Mouse (Mus musculus): ENCODE measurements at regions not wholly inside any gene's neighbourhood (a gene's known extent, or its start where the extent isn't known, plus 50 kb on each side); places are given as distances from the start of the nearest gene placed in this dataset.
"Not testable (repeated sequence)": the region's sequence is repeated elsewhere in the genome, so short reads cannot be mapped to it uniquely, and the experiment has no call there.

DNA sequence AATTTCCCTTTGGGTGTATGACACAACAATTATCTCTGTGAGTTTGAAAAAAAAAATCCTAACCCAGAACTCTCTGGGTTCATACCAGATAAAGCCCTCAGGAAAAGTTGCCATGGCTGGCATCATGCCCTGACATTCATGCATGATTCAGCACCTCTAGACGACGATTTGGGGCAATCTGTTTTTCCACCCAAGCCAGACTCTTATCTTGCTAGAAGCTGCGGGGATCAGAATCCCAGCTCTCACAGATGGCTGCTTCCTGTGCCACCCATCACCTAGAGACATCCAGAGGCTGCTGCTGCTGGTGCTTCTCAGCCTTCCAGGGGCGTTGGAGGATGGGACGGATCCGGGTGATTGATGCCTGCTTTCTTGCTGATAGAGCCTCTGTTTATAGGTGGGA lies 209.2 kb downstream of the Cd47 start:
- DNase-seq (ENCODE audit: low spot score in 2 of 2): peak; percentile 36 to 67

DNA sequence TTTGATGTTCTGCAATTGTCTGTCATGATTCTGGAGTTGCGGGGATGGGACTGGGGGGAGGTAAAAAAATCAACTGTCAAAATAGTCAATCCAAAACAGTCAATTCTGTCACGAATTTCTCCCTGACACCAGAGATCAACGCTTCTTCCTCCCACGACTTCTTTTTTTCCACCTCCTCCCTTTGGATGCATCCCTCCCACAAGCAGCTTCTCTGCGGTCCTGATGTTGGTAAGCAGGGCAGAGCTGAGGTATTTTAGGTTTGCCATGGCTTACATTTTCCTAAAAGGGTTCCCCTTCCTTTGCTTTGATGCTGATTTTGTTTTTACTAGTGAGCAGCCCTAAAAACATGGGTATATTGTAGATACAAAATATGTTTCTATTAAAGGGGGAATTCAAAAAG lies 209.7 kb downstream of the Cd47 start:
- DNase-seq (ENCODE audit: low spot score in 2 of 2): no peak

DNA sequence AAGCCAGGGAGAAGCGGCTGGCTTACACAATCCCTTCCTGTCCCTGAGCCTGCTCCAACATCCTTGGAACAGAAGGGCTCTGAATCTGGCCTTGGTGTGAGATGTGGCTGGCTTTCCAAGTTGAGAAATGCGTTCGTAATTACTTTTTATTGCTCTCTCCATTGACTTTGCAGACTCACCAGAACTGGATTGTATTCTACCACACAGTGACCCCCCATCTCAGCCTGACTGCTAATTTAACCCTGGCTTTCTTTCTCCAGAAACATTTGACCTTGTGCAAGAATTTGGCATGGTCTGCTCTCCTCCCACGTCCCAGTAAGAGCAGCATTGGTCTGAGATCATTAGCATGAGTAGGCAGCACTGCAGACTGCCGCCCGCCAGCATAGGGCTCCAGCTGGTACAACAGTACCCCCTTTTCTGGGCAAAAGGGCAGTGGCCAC lies 210.2 kb downstream of the Cd47 start:
- peak in 1 of 2 experiments; percentile 31 for DNase-seq (ENCODE audit: low spot score in 2 of 2)

DNA sequence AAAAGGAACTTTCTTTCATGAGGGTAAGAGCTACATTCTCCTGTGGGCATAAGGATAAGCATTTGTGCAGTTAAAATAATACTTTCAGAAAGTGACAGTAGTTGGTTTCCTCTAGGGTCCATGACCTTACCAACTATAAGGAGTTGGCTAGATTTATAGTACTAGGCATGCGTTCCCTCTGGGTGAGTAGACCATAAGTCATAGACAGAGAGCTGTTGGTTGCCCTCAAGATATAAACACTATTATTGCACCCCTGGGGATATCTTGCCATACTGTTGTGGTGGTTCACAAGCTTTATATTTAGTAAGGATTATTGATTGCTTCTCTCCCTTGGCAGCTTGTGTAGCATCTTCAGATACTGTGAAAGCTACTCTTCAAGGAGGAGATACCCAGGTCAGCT lies 223.6 kb downstream of the Cd47 start:
- no peak for DNase-seq (ENCODE audit: low spot score in 2 of 2)

- no peak for DNase-seq (ENCODE audit: low spot score in 2 of 2)
Observed at GRCm38 (mm10) chr16:50026100-50026884, 226.0 kb downstream of the Cd47 start.

DNA sequence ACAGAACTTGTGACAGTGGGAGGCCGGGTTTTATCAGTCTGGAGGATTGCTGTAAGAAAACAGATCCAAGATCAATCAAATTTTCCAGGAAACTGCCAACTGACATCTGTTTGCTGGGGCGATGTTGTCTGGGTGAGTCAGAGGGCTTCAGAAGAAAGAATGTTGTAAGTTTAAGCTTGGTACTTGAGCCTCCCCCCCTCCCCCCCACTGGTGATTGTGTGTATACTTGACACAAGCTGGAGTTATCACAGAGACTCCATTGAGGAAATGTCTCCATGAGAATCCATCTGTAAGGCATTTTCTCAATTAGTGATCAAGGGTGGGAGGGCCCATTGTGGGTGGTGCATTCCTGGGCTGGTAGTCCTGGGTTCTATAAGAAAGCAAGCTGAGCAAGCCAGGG lies 226.9 kb downstream of the Cd47 start:
- no peak for DNase-seq (ENCODE audit: low spot score in 2 of 2)

GRCm38 (mm10) chr16:50029711-50030110 lies 229.4 kb downstream of the Cd47 start:
- no peak for DNase-seq (ENCODE audit: low spot score in 2 of 2)

- not testable (repeated sequence) for DNase-seq (ENCODE audit: low spot score in 2 of 2)
Observed at GRCm38 (mm10) chr16:50030355-50030754, 230.0 kb downstream of the Cd47 start.

- DNase-seq (ENCODE audit: low spot score in 2 of 2): no peak
Observed at GRCm38 (mm10) chr16:50030905-50031369, 230.6 kb downstream of the Cd47 start.

GRCm38 (mm10) chr16:50032798-50033197 lies 232.5 kb downstream of the Cd47 start:
- no peak for DNase-seq (ENCODE audit: low spot score in 2 of 2)

DNA sequence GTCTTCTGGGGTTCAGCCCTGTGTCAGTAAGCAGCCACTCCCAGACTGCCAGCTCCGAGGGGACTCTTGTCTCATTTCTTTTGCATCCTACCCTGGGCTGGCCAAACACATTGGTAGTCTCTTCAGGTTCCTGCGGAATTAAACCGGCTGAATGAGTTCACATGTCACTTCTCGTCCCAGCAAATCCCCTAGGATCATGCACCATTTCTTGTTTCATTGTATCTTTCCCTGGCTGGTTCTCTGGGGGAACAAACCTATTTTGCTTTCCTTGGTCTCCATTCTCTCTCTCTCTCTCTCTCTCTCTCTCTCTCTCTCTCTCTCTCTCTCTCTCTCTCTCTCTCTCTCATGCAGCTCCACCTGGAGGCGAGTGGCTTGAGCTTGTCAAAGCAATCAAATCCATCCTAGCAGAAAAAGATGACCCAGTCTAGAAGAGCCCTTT lies 236.0 kb downstream of the Cd47 start:
- DNase-seq (ENCODE audit: low spot score in 2 of 2): no peak

DNA sequence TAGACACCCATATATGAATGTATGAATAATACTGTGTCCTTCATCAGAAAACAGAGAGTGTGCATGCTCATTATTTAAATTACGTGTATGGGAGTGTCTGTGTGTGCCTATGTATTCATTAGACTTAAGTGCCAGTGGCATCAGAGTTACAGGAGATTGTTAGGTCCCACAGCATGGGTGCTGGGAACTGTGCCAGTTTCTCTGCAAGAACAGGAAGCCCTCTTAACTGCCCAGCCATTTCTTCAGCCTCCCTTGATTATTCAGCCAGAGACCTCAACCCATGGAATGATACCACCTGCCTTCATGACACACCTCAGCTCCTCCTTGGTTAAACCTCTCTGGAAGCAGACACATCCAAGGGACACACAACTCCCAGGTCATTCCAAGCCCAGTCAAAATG lies 243.8 kb downstream of the Cd47 start:
- no peak for DNase-seq (ENCODE audit: low spot score in 2 of 2)

DNA sequence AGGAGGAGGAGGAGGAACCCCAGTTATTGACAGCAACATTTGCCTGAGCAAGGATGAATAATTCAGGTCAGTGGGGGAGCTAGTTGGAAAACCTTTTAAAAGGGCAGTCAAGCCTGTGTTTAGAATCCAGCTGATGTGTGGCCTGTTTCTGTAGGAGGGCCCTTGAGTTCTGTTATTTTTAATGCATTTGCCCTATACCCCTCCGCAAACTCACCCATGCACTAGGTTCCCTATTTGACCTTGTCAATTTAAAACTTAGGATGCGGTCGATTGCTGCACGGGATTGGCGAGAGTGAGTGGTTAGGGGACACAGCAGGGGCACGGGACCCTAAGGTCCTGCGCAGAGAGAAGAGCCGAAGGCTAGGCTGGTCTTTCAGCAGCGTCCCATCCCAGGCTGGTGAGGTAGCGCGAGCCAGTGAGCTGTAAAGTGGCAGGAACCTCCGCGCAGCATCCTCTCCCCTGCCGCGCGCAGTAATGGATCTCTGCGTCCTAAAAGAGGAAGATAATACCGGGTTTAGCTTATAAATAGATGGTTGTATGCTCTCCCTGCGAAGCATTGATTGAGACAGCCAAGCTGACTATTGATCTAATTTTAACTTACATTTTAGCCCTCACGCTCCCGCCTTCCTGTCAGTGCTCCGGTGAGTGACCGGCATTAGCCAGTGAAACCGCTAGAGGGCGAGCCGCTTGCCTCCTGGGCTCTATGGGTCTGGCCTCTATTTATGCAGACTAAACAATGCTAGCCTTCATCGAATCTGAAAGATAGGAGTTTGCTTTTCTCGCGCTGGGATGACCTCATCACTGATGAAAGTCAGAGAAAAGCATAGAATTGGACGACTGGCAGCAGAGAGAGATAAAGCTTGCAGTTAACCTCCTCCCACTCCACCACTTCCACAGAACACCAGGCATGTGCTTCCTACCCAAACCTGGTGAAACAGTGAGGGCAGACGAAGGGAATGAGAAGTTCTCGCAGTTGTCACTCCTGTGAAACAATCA lies 245.5 kb downstream of the Cd47 start:
- DNase-seq (ENCODE audit: low spot score in 2 of 2): peak; percentile 44 to 86

- no peak for DNase-seq (ENCODE audit: low spot score in 2 of 2)
Observed at GRCm38 (mm10) chr16:50063540-50063939, 263.2 kb downstream of the Cd47 start.

GRCm38 (mm10) chr16:50065336-50066082 lies 265.2 kb downstream of the Cd47 start:
- no peak for DNase-seq (ENCODE audit: low spot score in 2 of 2)

GRCm38 (mm10) chr16:50069033-50069432 lies 268.7 kb downstream of the Cd47 start:
- no peak for DNase-seq (ENCODE audit: low spot score in 2 of 2)

- DNase-seq (ENCODE audit: low spot score in 2 of 2): no peak
Observed at GRCm38 (mm10) chr16:50070728-50071127, 270.4 kb downstream of the Cd47 start.

GRCm38 (mm10) chr16:50072853-50073360 lies 272.6 kb downstream of the Cd47 start:
- DNase-seq (ENCODE audit: low spot score in 2 of 2): no peak

DNA sequence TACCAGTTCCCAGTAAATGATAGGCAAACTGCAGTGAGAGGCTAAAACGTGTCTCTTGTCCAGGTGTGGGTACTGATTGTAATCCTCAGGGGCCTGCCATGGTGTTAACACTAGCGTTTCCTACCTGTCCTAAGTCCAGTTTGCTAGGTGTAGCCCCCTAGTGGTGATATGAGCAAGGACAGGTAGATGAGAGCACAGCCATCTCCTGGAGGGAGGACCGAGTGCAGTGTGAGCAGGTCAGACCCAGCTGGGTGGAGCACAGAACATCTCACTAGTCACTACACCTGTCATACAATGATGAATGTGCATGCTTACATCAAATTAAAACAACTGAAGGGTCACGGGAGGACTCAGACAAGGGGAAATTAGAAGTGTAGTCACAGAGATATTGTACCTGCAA lies 273.6 kb downstream of the Cd47 start:
- no peak for DNase-seq (ENCODE audit: low spot score in 2 of 2)

GRCm38 (mm10) chr16:50075641-50076040 lies 275.3 kb downstream of the Cd47 start:
- DNase-seq (ENCODE audit: low spot score in 2 of 2): no peak

- DNase-seq (ENCODE audit: low spot score in 2 of 2): no peak
Observed at GRCm38 (mm10) chr16:50081511-50081910, 281.2 kb downstream of the Cd47 start.

Data from left cerebral cortex, adult 9 months (tissue).